Mouse (Mus musculus) ES-E14 (cell line): ENCODE results near the gene Nell1.

Experiments used
- CHD2 ChIP-seq: IDR thresholded peaks from 2 replicates; pipeline ENCODE4 v1.6.1; 2014; ENCODE audit warnings: mild to moderate bottlenecking, low read depth, low read length, inconsistent platforms
- MAFK ChIP-seq: IDR thresholded peaks from 2 replicates; pipeline ENCODE4 v1.6.1; 2014; ENCODE audit warnings: mild to moderate bottlenecking, low read depth, low read length, inconsistent platforms; ENCODE audit not compliant: insufficient read depth
- ZNF384 ChIP-seq: IDR thresholded peaks from 2 replicates; pipeline ENCODE4 v1.6.1; 2012; ENCODE audit warnings: low read depth, low read length, inconsistent platforms

GRCm38 (mm10) chr7:50614101-50614500 is 639.4 kb downstream of the Nell1 start:
- TF ChIP-seq CHD2 = no peak
- TF ChIP-seq MAFK = no peak
- no peak for TF ChIP-seq ZNF384
